Mouse (Mus musculus) bone marrow macrophage, adult 2 months (primary cell): ENCODE measurements around the gene Pyroxd1. TPM values are rescaled to one million over a fixed set of nuclear protein-coding genes. Genes with fewer than 3 reads are reported as not detected.
A peak's percentile ranks its signal among the peaks of the same experiment; 100 is the strongest.

Source experiments
- H3K27ac ChIP-seq: 2 replicates; pipeline ENCODE4 v1.5.1; 2012; ENCODE audit warnings: low read depth, low read length; ENCODE audit not compliant: insufficient read depth
- H3K4me1 ChIP-seq: 2 replicates; pipeline ENCODE4 v1.6.1; 2012; ENCODE audit warnings: low read length; ENCODE audit not compliant: control insufficient read depth, insufficient read depth
- H3K4me3 ChIP-seq: 2 replicates; pipeline ENCODE4 v1.5.1; 2012; ENCODE audit warnings: mild to moderate bottlenecking, low read length, moderate library complexity; ENCODE audit not compliant: insufficient read depth
- CTCF ChIP-seq: IDR thresholded peaks from 2 replicates; pipeline ENCODE4 v1.5.1; 2012; ENCODE audit warnings: low read depth, mild to moderate bottlenecking, low read length, moderate library complexity
- POLR2A ChIP-seq: IDR thresholded peaks from 2 replicates; pipeline ENCODE4 v1.6.1; 2012; ENCODE audit warnings: mild to moderate bottlenecking, low read depth, low read length, borderline replicate concordance
- polyA plus RNA-seq: library from polyadenylated mRNA; stranded (reverse); fragments of >200 nt; gene quantifications from 2 replicates; pipeline ENCODE4 v1.2.4, GENCODE M21; 2012; ENCODE audit not compliant: missing spikeins, insufficient read depth, insufficient read length

The Pyroxd1 gene
- polyA plus RNA-seq, 1 experiment = 11.9 TPM

GRCm38 (mm10) chr6:142369568-142369967 lies 24.1 kb downstream of the Pyroxd1 start:
- no peak overlapping the region for H3K27ac ChIP-seq
- H3K4me3 ChIP-seq = no peak overlapping the region
- TF ChIP-seq POLR2A = no peak
- TF ChIP-seq CTCF = no peak
- H3K4me1 ChIP-seq = no peaks in the 10 kb centered on the region

GRCm38 (mm10) chr6:142377081-142377480 lies 31.6 kb downstream of the Pyroxd1 start:
- TF ChIP-seq POLR2A (no peak), CTCF (no peak)

GRCm38 (mm10) chr6:142378576-142379330 lies 33.3 kb downstream of the Pyroxd1 start:
- no peak overlapping the region for H3K4me3 ChIP-seq
- peaks cover 12% of the 10 kb centered on the region for H3K4me1 ChIP-seq
- TF ChIP-seq CTCF (no peak), POLR2A (no peak)
- H3K27ac ChIP-seq = no peak overlapping the region

More at GRCm38 (mm10) chr6:142377081-142377480, 31.6 kb downstream of the Pyroxd1 start:
- Histone ChIP-seq H3K4me3 (no peak overlapping the region), H3K27ac (no peak overlapping the region), H3K4me1 (peaks cover 12% of the 10 kb centered on the region)

GRCm38 (mm10) chr6:142379961-142380360 lies 34.5 kb downstream of the Pyroxd1 start:
- Histone ChIP-seq H3K4me1 (peaks cover 12% of the 10 kb centered on the region), H3K4me3 (no peak overlapping the region), H3K27ac (no peak overlapping the region)
- no peak for TF ChIP-seq CTCF
- no peak for TF ChIP-seq POLR2A

- TF ChIP-seq POLR2A (no peak), CTCF (no peak)
- no peak overlapping the region for H3K27ac ChIP-seq
- H3K4me1 ChIP-seq = peaks cover 12% of the 10 kb centered on the region
- no peak overlapping the region for H3K4me3 ChIP-seq
Measured at GRCm38 (mm10) chr6:142381615-142382014, 36.2 kb downstream of the Pyroxd1 start.

- TF ChIP-seq POLR2A (no peak), CTCF (no peak)
- Histone ChIP-seq H3K4me1 (peaks cover 22% of the 10 kb centered on the region), H3K27ac (no peak overlapping the region), H3K4me3 (no peak overlapping the region)
Measured at GRCm38 (mm10) chr6:142384521-142384920, 39.1 kb downstream of the Pyroxd1 start.

- TF ChIP-seq POLR2A (no peak), CTCF (no peak)
- peaks cover 27% of the 10 kb centered on the region for H3K4me1 ChIP-seq
- no peak overlapping the region for H3K27ac ChIP-seq
- peak overlapping the region; percentile 98 for H3K4me3 ChIP-seq
Measured at GRCm38 (mm10) chr6:142386285-142387010, 41.0 kb downstream of the Pyroxd1 start.

GRCm38 (mm10) chr6:142387011-142387754 lies 41.7 kb downstream of the Pyroxd1 start, which contains the start of the genes Recql and Golt1b:
Recql (minus strand) TSS chr6:142387087.
Golt1b (plus strand) TSS chr6:142387221.
- no peak within 1 kb of the TSS for H3K27ac ChIP-seq
- TF ChIP-seq POLR2A (no peak), CTCF (no peak)
- peaks cover 32% of the 10 kb centered on the region for H3K4me1 ChIP-seq
- H3K4me3 ChIP-seq = peak within 1 kb of the TSS; percentile 98

- TF ChIP-seq POLR2A = no peak
- TF ChIP-seq CTCF = no peak
- Histone ChIP-seq H3K4me1 (peaks cover 32% of the 10 kb centered on the region), H3K4me3 (peak overlapping the region; percentile 80), H3K27ac (no peak overlapping the region)
Measured at GRCm38 (mm10) chr6:142387755-142388271, 42.4 kb downstream of the Pyroxd1 start.
